In the genomic region with DNA sequence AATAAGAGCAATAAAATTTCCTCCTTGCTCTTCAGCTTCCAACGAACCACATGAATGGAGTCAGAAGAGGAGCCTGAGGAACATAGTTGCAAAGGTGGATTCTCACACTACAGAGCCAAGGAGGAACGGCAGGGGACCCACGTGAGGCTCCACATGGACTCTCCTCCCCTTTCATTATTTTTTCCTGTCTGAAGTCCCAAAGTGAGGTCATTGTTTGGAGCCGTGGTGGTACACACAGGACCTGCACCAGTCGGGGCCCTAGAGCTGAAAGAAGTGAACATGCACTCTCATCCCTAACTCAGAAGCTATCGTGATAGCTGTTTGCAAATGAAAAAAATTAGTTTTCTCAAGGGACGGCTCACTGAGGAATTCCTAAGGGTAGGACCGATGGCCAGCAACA, we compare ENCODE assay signal across 17 mouse cellular contexts. TPM values are rescaled to one million over a fixed set of nuclear protein-coding genes. Genes with fewer than 3 reads are reported as not detected.
"Had no signal": no experiment of that assay in that cellular context is flagged by ENCODE, and none has a peak within 500 bp of the region (broad histone marks: within the 10 kb centered on the region; RNA-seq: fewer than 3 reads in every experiment).

No protein-coding gene starts in this region.

- H3K36me3 ChIP-seq: liver, embryonic 13.5 days had no signal

- DNase-seq: kidney, adult 2 months; kidney, postnatal 25 days; liver, embryonic 13.5 days; midbrain, embryonic 14.5 days; thymus, adult 18-20 months; thymus, postnatal 36 days had no signal

- H3K27ac ChIP-seq: intestine, embryonic 15.5 days; kidney, postnatal 0 days; liver, embryonic 13.5 days; lung, embryonic 15.5 days; macrophage had no signal

- ATAC-seq: intestine, embryonic 15.5 days had no signal

- H3K4me3 ChIP-seq: intestine, embryonic 15.5 days; liver, embryonic 13.5 days; lung, embryonic 15.5 days had no signal

- H3K9me3 ChIP-seq: intestine, embryonic 15.5 days; liver, embryonic 13.5 days; lung, embryonic 15.5 days had no signal

- H3K27me3 ChIP-seq: intestine, embryonic 15.5 days; liver, embryonic 13.5 days; lung, embryonic 15.5 days had no signal

- H3K4me2 ChIP-seq: intestine, embryonic 15.5 days; liver, embryonic 13.5 days; lung, embryonic 15.5 days had no signal

- H3K4me1 ChIP-seq: intestine, embryonic 15.5 days; liver, embryonic 13.5 days had no signal

- H3K9ac ChIP-seq: intestine, embryonic 15.5 days; liver, embryonic 13.5 days; lung, embryonic 15.5 days had no signal

RNA-seq across cellular contexts. Expression of a gene that starts 47.1 kb away (rescaled TPM):
- total RNA-seq: layer of hippocampus, adult 8-10 months; layer of hippocampus, postnatal 14 days; left cerebral cortex, postnatal 25 days; liver, adult 2 months; midbrain, postnatal 0 days had no signal
- polyA plus RNA-seq: limb, embryonic 11.5 days; midbrain, postnatal 0 days; neural tube, embryonic 14.5 days had no signal
